Mouse (Mus musculus): ENCODE data around the gene Pnp. TPM values are rescaled to one million over a fixed set of nuclear protein-coding genes. Genes with fewer than 3 reads are reported as not detected.

Gene Pnp
- polyA plus RNA-seq, 1 experiment from 2014 or later: 20.5 TPM

Other genes starting within 250 kb of the Pnp start
- gene Olfr747, start 237.9 kb upstream of the Pnp start, polyA plus RNA-seq (2015; fragmentation: Nextera tagmentation; extraction: Ambion mirVana): not detected in 2 replicates
- gene Olfr748, start 223.7 kb upstream of the Pnp start, polyA plus RNA-seq (2015; fragmentation: Nextera tagmentation; extraction: Ambion mirVana): not detected in 2 replicates
- not detected in 2 replicates for gene Olfr749, start 186.0 kb upstream of the Pnp start, polyA plus RNA-seq (2015; fragmentation: Nextera tagmentation; extraction: Ambion mirVana)
- 114 and 119 TPM in 2 replicates for gene Ttc5, start 145.6 kb upstream of the Pnp start, polyA plus RNA-seq (2015; fragmentation: Nextera tagmentation; extraction: Ambion mirVana)
- not detected in 2 replicates for gene Ccnb1ip1, start 123.3 kb upstream of the Pnp start, polyA plus RNA-seq (2015; fragmentation: Nextera tagmentation; extraction: Ambion mirVana)
- gene Parp2, start 123.2 kb upstream of the Pnp start, polyA plus RNA-seq (2015; fragmentation: Nextera tagmentation; extraction: Ambion mirVana): 43.6 and 48.7 TPM in 2 replicates
- 3.1 and 4.0 TPM in 2 replicates for gene Tep1, start 60.5 kb upstream of the Pnp start, polyA plus RNA-seq (2015; fragmentation: Nextera tagmentation; extraction: Ambion mirVana)
- 3.4 and 4.1 TPM in 2 replicates for gene Klhl33, start 33.6 kb upstream of the Pnp start, polyA plus RNA-seq (2015; fragmentation: Nextera tagmentation; extraction: Ambion mirVana)
- gene Osgep, start 6.2 kb upstream of the Pnp start, polyA plus RNA-seq (2015; fragmentation: Nextera tagmentation; extraction: Ambion mirVana): 107 and 125 TPM in 2 replicates
- gene Apex1, start 6.1 kb upstream of the Pnp start, polyA plus RNA-seq (2015; fragmentation: Nextera tagmentation; extraction: Ambion mirVana): 157 and 177 TPM in 2 replicates
- gene Pip4p1, start 226 bp upstream of the Pnp start, polyA plus RNA-seq (2015; fragmentation: Nextera tagmentation; extraction: Ambion mirVana): 98.6 and 99.7 TPM in 2 replicates
- not detected in 2 replicates for gene Gm49342, start 13.4 kb downstream of the Pnp start, polyA plus RNA-seq (2015; fragmentation: Nextera tagmentation; extraction: Ambion mirVana)
- gene Pnp2, start 24.9 kb downstream of the Pnp start, polyA plus RNA-seq (2015; fragmentation: Nextera tagmentation; extraction: Ambion mirVana): 0.55 and 0.73 TPM in 2 replicates
- 0.10 TPM in 1 of 2 replicates, not detected in the other for gene Rnase10, start 76.7 kb downstream of the Pnp start, polyA plus RNA-seq (2015; fragmentation: Nextera tagmentation; extraction: Ambion mirVana)
- not detected in 2 replicates for gene Rnase9, start 110.8 kb downstream of the Pnp start, polyA plus RNA-seq (2015; fragmentation: Nextera tagmentation; extraction: Ambion mirVana)
- not detected in 2 replicates for gene Rnase11, start 119.1 kb downstream of the Pnp start, polyA plus RNA-seq (2015; fragmentation: Nextera tagmentation; extraction: Ambion mirVana)
- gene Rnase12, start 126.6 kb downstream of the Pnp start, polyA plus RNA-seq (2015; fragmentation: Nextera tagmentation; extraction: Ambion mirVana): not detected in 2 replicates
- gene Olfr750, start 143.4 kb downstream of the Pnp start, polyA plus RNA-seq (2015; fragmentation: Nextera tagmentation; extraction: Ambion mirVana): not detected in 2 replicates
- 18.6 and 30.0 TPM in 2 replicates for gene Rnase4, start 160.0 kb downstream of the Pnp start, polyA plus RNA-seq (2015; fragmentation: Nextera tagmentation; extraction: Ambion mirVana)
- 4.4 and 8.0 TPM in 2 replicates for gene Ang, start 160.1 kb downstream of the Pnp start, polyA plus RNA-seq (2015; fragmentation: Nextera tagmentation; extraction: Ambion mirVana)
- not detected in 2 replicates for gene Eddm3b, start 183.3 kb downstream of the Pnp start, polyA plus RNA-seq (2015; fragmentation: Nextera tagmentation; extraction: Ambion mirVana)
- 1.0 and 2.2 TPM in 2 replicates for gene Rnase6, start 192.8 kb downstream of the Pnp start, polyA plus RNA-seq (2015; fragmentation: Nextera tagmentation; extraction: Ambion mirVana)
- 1.1 and 1.5 TPM in 2 replicates for gene Rnase1, start 215.7 kb downstream of the Pnp start, polyA plus RNA-seq (2015; fragmentation: Nextera tagmentation; extraction: Ambion mirVana)
- not detected in 2 replicates for gene Rnase2b, start 231.2 kb downstream of the Pnp start, polyA plus RNA-seq (2015; fragmentation: Nextera tagmentation; extraction: Ambion mirVana)

Data from neural tube, embryonic 15.5 days (tissue).